Mouse (Mus musculus): ENCODE measurements at regions not wholly inside any gene's neighbourhood (a gene's known extent, or its start where the extent isn't known, plus 50 kb on each side); places are given as distances from the start of the nearest gene placed in this dataset.

DNA sequence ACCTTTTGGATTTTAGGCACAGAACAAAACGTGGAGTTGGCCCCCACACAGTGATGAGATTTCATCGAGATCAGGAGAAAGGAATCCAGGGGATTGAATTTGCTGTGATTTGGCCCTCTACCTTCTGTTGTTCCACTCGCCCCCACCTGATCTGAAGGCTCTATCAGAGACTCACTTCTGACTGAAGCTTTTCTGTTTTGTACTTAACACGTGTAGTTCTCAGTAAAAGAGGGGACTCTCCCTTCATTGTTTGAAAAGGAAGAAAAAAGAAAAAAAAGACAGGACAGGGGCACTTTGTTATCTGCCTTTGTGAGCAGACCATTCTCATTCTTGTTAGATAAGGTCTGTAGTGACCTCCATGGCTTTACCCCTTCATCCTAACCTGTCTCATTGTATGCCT lies 353.2 kb upstream of the Prickle1 start:
- H3K4me1 ChIP-seq (replicated peaks; ENCODE audit: control insufficient read depth in 2 of 2, insufficient read depth in 2 of 2, low read length in 1 of 2): no peaks in the 10 kb centered on the region
- TF ChIP-seq EP300 (IDR thresholded peaks at IDR 0.05; ENCODE audit: low read depth) (no peak), CTCF (IDR thresholded peaks at IDR 0.05; ENCODE audit: low read depth) (no peak)
- H3K9ac ChIP-seq (replicated peaks): no peak overlapping the region
- no peaks in the 10 kb centered on the region for H3K9me3 ChIP-seq (ENCODE audit: control insufficient read depth, low read length)
- no peak for DNase-seq (ENCODE audit: low read depth in 3 of 3, low spot score in 3 of 3)
- H3K27ac ChIP-seq: no peak overlapping the region
- ATAC-seq (ENCODE audit: insufficient read depth): no peak
- no peak overlapping the region for H3K4me3 ChIP-seq (ENCODE audit: insufficient read depth in 1 of 2, low read depth in 2 of 2, low read length in 2 of 2)
- no peaks in the 10 kb centered on the region for H3K36me3 ChIP-seq (replicated peaks; ENCODE audit: control insufficient read depth, insufficient read depth, low read depth)
- no peaks in the 10 kb centered on the region for H3K27me3 ChIP-seq (ENCODE audit: control insufficient read depth, insufficient read depth, low read length)
- H3K4me2 ChIP-seq (ENCODE audit: low read depth): no peak overlapping the region
- WGBS (ENCODE audit: insufficient replicate concordance): 44% methylated on average over 4 of the region's 4 CpGs

DNA sequence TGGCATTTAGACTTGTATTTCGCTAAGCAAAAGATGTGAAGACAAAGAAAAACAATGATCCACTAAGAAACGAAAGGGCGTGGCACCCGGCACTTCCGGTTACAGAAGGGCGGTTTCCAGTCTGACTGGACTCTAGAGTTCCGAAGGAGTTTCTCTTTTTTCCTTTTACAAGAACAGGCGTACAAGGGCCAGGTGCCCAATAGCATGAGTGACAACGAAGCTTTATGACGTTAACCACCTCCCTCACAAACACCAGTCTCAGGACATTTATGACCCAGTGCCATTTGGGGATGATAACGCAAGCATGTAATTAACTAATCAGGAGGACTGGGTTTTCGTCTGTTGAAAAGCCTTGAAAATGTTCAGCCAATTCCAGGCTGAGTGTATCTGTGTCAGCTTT lies 347.9 kb upstream of the Prickle1 start:
- H3K36me3 ChIP-seq (replicated peaks; ENCODE audit: control insufficient read depth, insufficient read depth, low read depth): no peaks in the 10 kb centered on the region
- no peak for DNase-seq (ENCODE audit: low read depth in 3 of 3, low spot score in 3 of 3)
- no peak overlapping the region for H3K27ac ChIP-seq
- no peaks in the 10 kb centered on the region for H3K27me3 ChIP-seq (ENCODE audit: control insufficient read depth, insufficient read depth, low read length)
- no peak overlapping the region for H3K9ac ChIP-seq (replicated peaks)
- no peaks in the 10 kb centered on the region for H3K9me3 ChIP-seq (ENCODE audit: control insufficient read depth, low read length)
- TF ChIP-seq EP300 (IDR thresholded peaks at IDR 0.05; ENCODE audit: low read depth) (no peak), CTCF (IDR thresholded peaks at IDR 0.05; ENCODE audit: low read depth) (no peak)
- WGBS (ENCODE audit: insufficient replicate concordance): 74% methylated on average over 12 of the region's 12 CpGs
- H3K4me2 ChIP-seq (ENCODE audit: low read depth): no peak overlapping the region
- no peak overlapping the region for H3K4me3 ChIP-seq (ENCODE audit: insufficient read depth in 1 of 2, low read depth in 2 of 2, low read length in 2 of 2)
- ATAC-seq (ENCODE audit: insufficient read depth): no peak
- H3K4me1 ChIP-seq (replicated peaks; ENCODE audit: control insufficient read depth in 2 of 2, insufficient read depth in 2 of 2, low read length in 1 of 2): no peaks in the 10 kb centered on the region

DNA sequence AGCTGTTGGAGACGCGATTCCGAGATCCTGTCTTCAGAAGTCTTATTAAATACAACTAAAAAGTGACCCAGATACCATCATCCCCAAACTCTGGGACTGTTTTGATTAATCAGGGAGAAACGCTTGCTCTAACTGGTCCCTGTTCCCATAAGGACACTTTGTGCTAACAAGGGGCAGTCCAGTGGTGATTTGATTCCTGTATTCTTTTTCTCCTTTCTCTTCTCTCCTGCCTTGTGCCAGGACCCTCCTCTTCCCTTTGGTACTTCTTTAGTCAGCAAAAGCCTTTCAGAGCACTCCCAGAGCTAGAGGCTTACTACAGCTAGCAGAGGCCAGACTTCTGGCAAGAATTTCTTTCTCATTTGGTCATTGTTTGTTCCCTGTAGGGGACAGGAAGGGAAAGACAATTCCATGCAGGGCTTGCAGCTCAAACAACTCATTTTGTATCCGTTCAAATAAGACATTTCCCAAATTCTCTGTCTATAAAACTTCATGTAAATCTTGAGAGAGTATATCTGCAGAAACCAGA lies 337.3 kb upstream of the Prickle1 start:
- H3K27ac ChIP-seq: no peak overlapping the region
- no peaks in the 10 kb centered on the region for H3K9me3 ChIP-seq (ENCODE audit: control insufficient read depth, low read length)
- WGBS (ENCODE audit: insufficient replicate concordance): 57% methylated on average over 5 of the region's 5 CpGs
- no peak for DNase-seq (ENCODE audit: low read depth in 3 of 3, low spot score in 3 of 3)
- TF ChIP-seq CTCF (IDR thresholded peaks at IDR 0.05; ENCODE audit: low read depth) (no peak), EP300 (IDR thresholded peaks at IDR 0.05; ENCODE audit: low read depth) (no peak)
- no peaks in the 10 kb centered on the region for H3K27me3 ChIP-seq (ENCODE audit: control insufficient read depth, insufficient read depth, low read length)
- H3K9ac ChIP-seq (replicated peaks): no peak overlapping the region
- no peak overlapping the region for H3K4me2 ChIP-seq (ENCODE audit: low read depth)
- no peak for ATAC-seq (ENCODE audit: insufficient read depth)
- no peaks in the 10 kb centered on the region for H3K36me3 ChIP-seq (replicated peaks; ENCODE audit: control insufficient read depth, insufficient read depth, low read depth)
- H3K4me3 ChIP-seq (ENCODE audit: insufficient read depth in 1 of 2, low read depth in 2 of 2, low read length in 2 of 2): no peak overlapping the region
- H3K4me1 ChIP-seq (replicated peaks; ENCODE audit: control insufficient read depth in 2 of 2, insufficient read depth in 2 of 2, low read length in 1 of 2): no peaks in the 10 kb centered on the region

DNA sequence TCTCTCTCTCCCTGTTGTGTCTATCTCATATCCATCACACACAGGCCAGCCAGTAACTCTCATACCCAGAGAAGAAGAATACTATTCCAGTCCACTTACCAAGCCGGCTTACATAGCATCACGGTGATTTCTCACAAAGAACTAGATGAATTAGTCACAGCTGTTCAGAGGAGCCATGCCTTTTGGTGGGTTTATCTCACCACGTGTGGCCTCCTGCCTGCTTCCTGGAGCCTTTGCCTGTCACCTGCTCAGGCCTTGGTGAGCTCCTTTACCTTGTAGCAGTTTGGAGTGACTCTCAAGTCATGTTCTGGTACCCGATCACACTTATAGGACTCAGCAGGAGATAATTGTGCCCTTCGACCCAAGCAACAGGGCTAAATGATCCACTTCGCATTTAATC lies 331.2 kb upstream of the Prickle1 start:
- Histone ChIP-seq H3K9me3 (ENCODE audit: control insufficient read depth, low read length) (no peaks in the 10 kb centered on the region), H3K36me3 (replicated peaks; ENCODE audit: control insufficient read depth, insufficient read depth, low read depth) (no peaks in the 10 kb centered on the region), H3K4me1 (replicated peaks; ENCODE audit: control insufficient read depth in 2 of 2, insufficient read depth in 2 of 2, low read length in 1 of 2) (0 out of 4 replicates have a peak, but pooled peaks cover 0 to 2% of the 10 kb centered on the region in 2 experiments), H3K4me2 (ENCODE audit: low read depth) (no peak overlapping the region), H3K27ac (no peak overlapping the region), H3K9ac (replicated peaks) (no peak overlapping the region), H3K4me3 (ENCODE audit: insufficient read depth in 1 of 2, low read depth in 2 of 2, low read length in 2 of 2) (no peak overlapping the region), H3K27me3 (ENCODE audit: control insufficient read depth, insufficient read depth, low read length) (no peaks in the 10 kb centered on the region)
- TF ChIP-seq EP300 (IDR thresholded peaks at IDR 0.05; ENCODE audit: low read depth) (no peak), CTCF (IDR thresholded peaks at IDR 0.05; ENCODE audit: low read depth) (no peak)
- ATAC-seq (ENCODE audit: insufficient read depth) (no peak), DNase-seq (ENCODE audit: low read depth in 3 of 3, low spot score in 3 of 3) (no peak)
- 51% methylated on average over 6 of the region's 6 CpGs for WGBS (ENCODE audit: insufficient replicate concordance)

DNA sequence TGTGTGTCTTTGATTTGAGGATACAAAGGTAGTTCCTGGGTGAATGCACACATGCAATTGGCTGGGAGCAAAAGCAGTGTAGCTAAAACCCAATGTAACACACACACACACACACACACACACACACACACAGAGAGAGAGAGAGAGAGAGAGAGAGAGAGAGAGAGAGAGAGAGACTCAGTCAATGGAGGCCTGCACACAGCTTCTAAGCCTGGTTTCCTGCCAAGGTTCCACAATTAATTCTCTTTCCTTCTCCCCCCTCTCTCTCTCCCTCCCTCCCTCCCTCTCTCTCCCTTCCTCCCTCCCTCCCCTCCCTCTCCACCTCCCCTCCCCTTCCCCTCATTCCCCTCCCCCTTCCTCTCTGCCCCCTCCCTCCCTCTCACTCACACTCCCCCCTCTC lies 330.6 kb upstream of the Prickle1 start:
- Histone ChIP-seq H3K9me3 (ENCODE audit: control insufficient read depth, low read length) (no peaks in the 10 kb centered on the region), H3K27ac (no peak overlapping the region), H3K27me3 (ENCODE audit: control insufficient read depth, insufficient read depth, low read length) (no peaks in the 10 kb centered on the region), H3K4me3 (ENCODE audit: insufficient read depth in 1 of 2, low read depth in 2 of 2, low read length in 2 of 2) (no peak overlapping the region), H3K4me1 (replicated peaks; ENCODE audit: control insufficient read depth in 2 of 2, insufficient read depth in 2 of 2, low read length in 1 of 2) (peaks cover 0 to 2% of the 10 kb centered on the region in 2 experiments; a peak in 1 of 4 replicates), H3K36me3 (replicated peaks; ENCODE audit: control insufficient read depth, insufficient read depth, low read depth) (no peaks in the 10 kb centered on the region), H3K4me2 (ENCODE audit: low read depth) (no peak overlapping the region), H3K9ac (replicated peaks) (no peak overlapping the region)
- DNase-seq (ENCODE audit: low read depth in 3 of 3, low spot score in 3 of 3) (no peak), ATAC-seq (ENCODE audit: insufficient read depth) (no peak)
- TF ChIP-seq CTCF (IDR thresholded peaks at IDR 0.05; ENCODE audit: low read depth) (no peak), EP300 (IDR thresholded peaks at IDR 0.05; ENCODE audit: low read depth) (no peak)

Measured in liver, embryonic 14.5 days (tissue).